15 mouse cellular contexts compared by ENCODE assay signal in genomic region chr5:141111666-141112065, GRCm38 (mm10).
DNase-seq lines count a peak whose midpoint lies in the region; ATAC-seq and TF ChIP-seq lines count a peak whose summit lies in the region.
"Had no signal": no experiment of that assay in that cellular context is flagged by ENCODE, and none has a peak within 500 bp of the region (broad histone marks: within the 10 kb centered on the region; RNA-seq: fewer than 3 reads in every experiment).

No protein-coding gene starts in this region.

- 92% methylated on average over 3 of the region's 3 CpGs for whole genome bisulfite sequencing in heart, postnatal 0 days
- WGBS in midbrain, embryonic 14.5 days, result 96% methylated on average over 3 of the region's 3 CpGs
- WGBS in midbrain, embryonic 10.5 days, result 82% methylated on average over 3 of the region's 3 CpGs
- 79% methylated on average over 3 of the region's 3 CpGs for whole genome bisulfite sequencing in heart, embryonic 12.5 days

- no peaks in the 10 kb centered on the region for H3K36me3 ChIP-seq in heart, postnatal 0 days (replicated peaks; ENCODE audit: control insufficient read depth, insufficient read depth, low read length)
- H3K36me3 ChIP-seq in midbrain, embryonic 14.5 days (ENCODE audit: control insufficient read depth, insufficient read depth, low read length), result no peaks in the 10 kb centered on the region
- H3K36me3 ChIP-seq in midbrain, embryonic 10.5 days, result no peaks in the 10 kb centered on the region
- no peaks in the 10 kb centered on the region for H3K36me3 ChIP-seq in heart, embryonic 12.5 days
- H3K36me3 ChIP-seq: forebrain, embryonic 12.5 days; limb, embryonic 13.5 days had no signal

- H3K4me1 ChIP-seq in heart, postnatal 0 days (ENCODE audit: control insufficient read depth, insufficient read depth), result 0 out of 2 replicates have a peak, but pooled peaks cover 10% of the 10 kb centered on the region
- no peaks in the 10 kb centered on the region for H3K4me1 ChIP-seq in midbrain, embryonic 14.5 days (ENCODE audit: control insufficient read depth, insufficient read depth, low read length)
- no peaks in the 10 kb centered on the region for H3K4me1 ChIP-seq in midbrain, embryonic 10.5 days
- peaks cover 23% of the 10 kb centered on the region for H3K4me1 ChIP-seq in heart, embryonic 12.5 days (replicated peaks)
- H3K4me1 ChIP-seq: forebrain, embryonic 12.5 days; limb, embryonic 13.5 days had no signal

- DNase-seq in heart, postnatal 0 days (ENCODE audit: low spot score), result no peak
- no peak for DNase-seq in heart, adult 8-10 months (ENCODE audit: low spot score)
- DNase-seq in midbrain, embryonic 14.5 days, result peak; percentile 29
- no peak for DNase-seq in midbrain, embryonic 10.5 days (ENCODE audit: low spot score)
- peak; percentile 30 for DNase-seq in ES-CJ7 (ENCODE audit: low read depth, low spot score)
- peak; percentile 19 for DNase-seq in brain, embryonic 14.5 days (ENCODE audit: low read depth)
- DNase-seq in urinary bladder, adult 18-20 months (ENCODE audit: low spot score in 2 of 2), result no peak
- DNase-seq: gastrocnemius, postnatal 14 days; heart, postnatal 36 days; kidney, adult 9 months; layer of hippocampus, adult 9-11 months had no signal

- TF ChIP-seq CTCF in heart, postnatal 0 days (IDR thresholded peaks at IDR 0.05; ENCODE audit: low read depth), result peak; percentile 12; the same call in 1 of the 2 replicates
- TF ChIP-seq CTCF in brain, embryonic 14.5 days (IDR thresholded peaks at IDR 0.05; ENCODE audit: borderline replicate concordance, extremely low read depth, insufficient read depth, insufficient read length), result peak; percentile 14; the same call in 1 of the 2 replicates

- no peak overlapping the region for H3K27ac ChIP-seq in heart, postnatal 0 days (ENCODE audit: low read depth)
- no peak overlapping the region for H3K27ac ChIP-seq in midbrain, embryonic 14.5 days (replicated peaks; ENCODE audit: low read depth, low read length)
- H3K27ac ChIP-seq in midbrain, embryonic 10.5 days (replicated peaks), result no peak overlapping the region
- no peak overlapping the region for H3K27ac ChIP-seq in heart, embryonic 12.5 days (ENCODE audit: poor library complexity, severe bottlenecking)
- H3K27ac ChIP-seq: forebrain, embryonic 12.5 days; limb, embryonic 13.5 days; macrophage had no signal

- no peak overlapping the region for H3K4me2 ChIP-seq in heart, postnatal 0 days (ENCODE audit: low read depth, low read length)
- H3K4me2 ChIP-seq in midbrain, embryonic 14.5 days (ENCODE audit: low read length), result no peak overlapping the region
- H3K4me2 ChIP-seq in heart, embryonic 12.5 days, result no peak overlapping the region
- H3K4me2 ChIP-seq: forebrain, embryonic 12.5 days; limb, embryonic 13.5 days had no signal

- ATAC-seq in heart, postnatal 0 days (ENCODE audit: insufficient read depth, low read depth), result no peak
- no peak for ATAC-seq in midbrain, embryonic 14.5 days (ENCODE audit: low FRiP score, low TSS enrichment)
- no peak for ATAC-seq in heart, embryonic 12.5 days (ENCODE audit: insufficient number of reproducible peaks, low FRiP score)

- no peaks in the 10 kb centered on the region for H3K27me3 ChIP-seq in heart, postnatal 0 days (ENCODE audit: control insufficient read depth, insufficient read depth, low read length)
- H3K27me3 ChIP-seq in midbrain, embryonic 14.5 days (ENCODE audit: control insufficient read depth, insufficient read depth, low read length), result no peaks in the 10 kb centered on the region
- no peaks in the 10 kb centered on the region for H3K27me3 ChIP-seq in midbrain, embryonic 10.5 days (ENCODE audit: low read depth, poor library complexity, severe bottlenecking)
- H3K27me3 ChIP-seq in heart, embryonic 12.5 days (replicated peaks), result 0 out of 2 replicates have a peak, but pooled peaks cover 5% of the 10 kb centered on the region
- H3K27me3 ChIP-seq: forebrain, embryonic 12.5 days; limb, embryonic 13.5 days had no signal

- no peak overlapping the region for H3K4me3 ChIP-seq in heart, postnatal 0 days (ENCODE audit: low read depth, low read length)
- no peak overlapping the region for H3K4me3 ChIP-seq in midbrain, embryonic 14.5 days (replicated peaks; ENCODE audit: low read depth, low read length)
- H3K4me3 ChIP-seq in midbrain, embryonic 10.5 days, result no peak overlapping the region
- no peak overlapping the region for H3K4me3 ChIP-seq in heart, embryonic 12.5 days
- H3K4me3 ChIP-seq: forebrain, embryonic 12.5 days; limb, embryonic 13.5 days had no signal

- TF ChIP-seq POLR2A in brain, embryonic 14.5 days (IDR thresholded peaks at IDR 0.05; ENCODE audit: borderline replicate concordance, extremely low read depth, insufficient read depth, insufficient read length, poor library complexity, severe bottlenecking), result no peak

- no peak overlapping the region for H3K9ac ChIP-seq in heart, postnatal 0 days (replicated peaks; ENCODE audit: low read depth, low read length)
- no peak overlapping the region for H3K9ac ChIP-seq in midbrain, embryonic 14.5 days (replicated peaks; ENCODE audit: low read length)
- no peak overlapping the region for H3K9ac ChIP-seq in heart, embryonic 12.5 days
- H3K9ac ChIP-seq: forebrain, embryonic 12.5 days; limb, embryonic 13.5 days had no signal

- no peak for TF ChIP-seq EP300 in heart, postnatal 0 days (IDR thresholded peaks at IDR 0.05; ENCODE audit: low read depth)

- H3K9me3 ChIP-seq in heart, postnatal 0 days (replicated peaks; ENCODE audit: control insufficient read depth, low read length), result no peaks in the 10 kb centered on the region
- no peaks in the 10 kb centered on the region for H3K9me3 ChIP-seq in midbrain, embryonic 14.5 days (ENCODE audit: control insufficient read depth, low read length)
- H3K9me3 ChIP-seq in midbrain, embryonic 10.5 days (replicated peaks), result no peaks in the 10 kb centered on the region
- no peaks in the 10 kb centered on the region for H3K9me3 ChIP-seq in heart, embryonic 12.5 days (replicated peaks)
- H3K9me3 ChIP-seq: forebrain, embryonic 12.5 days; limb, embryonic 13.5 days had no signal

Comparison
In these comparisons a context has a peak if more than half of its experiments do, and no peak if none do; other contexts are left out.
1. DNase-seq: peak in midbrain, embryonic 14.5 days (single experiment), ES-CJ7 (single experiment) and brain, embryonic 14.5 days (single experiment); none in heart, postnatal 0 days (single experiment), heart, adult 8-10 months (single experiment), midbrain, embryonic 10.5 days (single experiment) and urinary bladder, adult 18-20 months (0 of 2).